Mouse (Mus musculus) kidney, embryonic 14.5 days (tissue): Measurements from ENCODE around the gene Psors1c2. TPM values are rescaled to one million over a fixed set of nuclear protein-coding genes. Genes with fewer than 3 reads are reported as not detected.

ENCODE experiments used
- ATAC-seq: fragments of 200-750 bp; cut with Nextera tagmentation; 2 replicates; pipeline ENCODE4 v1.8.0; 2017; ENCODE audit warnings: moderate number of reproducible peaks, mild to moderate bottlenecking, moderate TSS enrichment, moderate library complexity; ENCODE audit not compliant: low FRiP score, low TSS enrichment
- H3K27ac ChIP-seq: fragments of 300-500 bp; sonication (generic); 2 replicates; pipeline ENCODE4 v1.5.1; 2014; ENCODE audit warnings: low read depth, mild to moderate bottlenecking, low read length, moderate library complexity, mixed read lengths
- H3K27me3 ChIP-seq: fragments of 300-500 bp; sonication (generic); 2 replicates; pipeline ENCODE4 v1.6.1; 2014; ENCODE audit warnings: mild to moderate bottlenecking, low read length; ENCODE audit not compliant: control insufficient read depth, insufficient read depth
- H3K36me3 ChIP-seq: fragments of 300-500 bp; sonication (generic); 2 replicates; pipeline ENCODE4 v1.6.1; 2014; ENCODE audit warnings: low read length, mixed read lengths; ENCODE audit not compliant: control insufficient read depth, insufficient read depth
- H3K4me1 ChIP-seq: fragments of 300-500 bp; sonication (generic); 2 replicates; pipeline ENCODE4 v1.6.1; 2014; ENCODE audit warnings: low read length, mixed read lengths; ENCODE audit not compliant: control insufficient read depth, insufficient read depth
- H3K4me2 ChIP-seq: fragments of 300-500 bp; sonication (generic); replicated peaks from 2 replicates; pipeline ENCODE4 v1.6.1; 2014; ENCODE audit warnings: low read depth, mild to moderate bottlenecking, low read length
- H3K4me3 ChIP-seq: fragments of 300-500 bp; sonication (generic); 2 replicates; pipeline ENCODE4 v1.5.1; 2014; ENCODE audit warnings: mild to moderate bottlenecking, low read length
- H3K9ac ChIP-seq: fragments of 300-500 bp; sonication (generic); 2 replicates; pipeline ENCODE4 v1.6.1; 2014; ENCODE audit warnings: low read depth, mild to moderate bottlenecking, low read length, moderate library complexity
- H3K9me3 ChIP-seq: fragments of 300-500 bp; sonication (generic); 2 replicates; pipeline ENCODE4 v1.6.1; 2016; ENCODE audit warnings: low read length; ENCODE audit not compliant: control insufficient read depth
- WGBS: fragments of 180-500 bp; shearing (Covaris S2); extraction: QIAGEN DNeasy Blood & Tissue Kit; methylation state at CpG from one replicate; pipeline ENCODE4 v1.1.7; 2014; 5-methylcytosine and 5-hydroxymethylcytosine counted together
- polyA plus RNA-seq: library from polyadenylated mRNA; unstranded; fragments of >200 nt; fragmentation: Nextera tagmentation; extraction: Ambion mirVana; gene quantifications from 2 replicates; pipeline ENCODE4 v1.2.1, GENCODE M21; 2014

Gene Psors1c2
- 0.79 and 0.80 TPM in 2 replicates for polyA plus RNA-seq

GRCm38 (mm10) chr17:35532901-35533300, at the start of gene Psors1c2:
Gene Psors1c2 (plus strand): TSS chr17:35533201.
- Histone ChIP-seq H3K9me3 (no peaks in the 10 kb centered on the region), H3K27ac (no peak within 1 kb of the TSS), H3K36me3 (peaks cover 28% of the 10 kb centered on the region; the same call in 1 of the 2 replicates), H3K27me3 (no peaks in the 10 kb centered on the region), H3K4me3 (no peak within 1 kb of the TSS), H3K9ac (no peak within 1 kb of the TSS; the same call in 1 of the 2 replicates), H3K4me1 (0 out of 2 replicates have a peak, but pooled peaks cover 2% of the 10 kb centered on the region), H3K4me2 (no peak within 1 kb of the TSS)
- 28% methylated on average over 7 of the region's 7 CpGs for WGBS
- no peak for ATAC-seq

- 2% methylated on average over 9 of the region's 9 CpGs for WGBS
- Histone ChIP-seq H3K4me2 (no peak overlapping the region), H3K4me3 (no peak overlapping the region), H3K27ac (no peak overlapping the region), H3K9me3 (no peaks in the 10 kb centered on the region), H3K36me3 (no peaks in the 10 kb centered on the region), H3K9ac (no peak overlapping the region), H3K27me3 (no peaks in the 10 kb centered on the region), H3K4me1 (no peaks in the 10 kb centered on the region)
- peak; percentile 12; the same call in 1 of the 2 replicates for ATAC-seq
These were observed 48.9 kb upstream of the Psors1c2 start for GRCm38 (mm10) chr17:35484066-35484465.

- Histone ChIP-seq H3K4me2 (no peak overlapping the region), H3K4me1 (no peaks in the 10 kb centered on the region), H3K4me3 (no peak overlapping the region), H3K9me3 (no peaks in the 10 kb centered on the region), H3K9ac (no peak overlapping the region), H3K27ac (no peak overlapping the region), H3K36me3 (no peaks in the 10 kb centered on the region), H3K27me3 (no peaks in the 10 kb centered on the region)
- no peak for ATAC-seq
- 43% methylated on average over 4 of the region's 4 CpGs for WGBS
These were observed 47.3 kb upstream of the Psors1c2 start for GRCm38 (mm10) chr17:35485702-35486101.

GRCm38 (mm10) chr17:35486726-35487125, 46.3 kb upstream of the Psors1c2 start:
- no peaks in the 10 kb centered on the region for H3K4me1 ChIP-seq

GRCm38 (mm10) chr17:35488041-35488440, 45.0 kb upstream of the Psors1c2 start:
- WGBS, result 95% methylated on average over 2 of the region's 2 CpGs

More at GRCm38 (mm10) chr17:35486726-35487125, 46.3 kb upstream of the Psors1c2 start:
- no peaks in the 10 kb centered on the region for H3K9me3 ChIP-seq
- WGBS, result 54% methylated on average over 10 of the region's 10 CpGs
- no peak for ATAC-seq
- H3K4me2 ChIP-seq, result no peak overlapping the region
- no peak overlapping the region for H3K27ac ChIP-seq
- H3K36me3 ChIP-seq, result no peaks in the 10 kb centered on the region
- no peaks in the 10 kb centered on the region for H3K27me3 ChIP-seq
- H3K9ac ChIP-seq, result no peak overlapping the region
- no peak overlapping the region for H3K4me3 ChIP-seq

GRCm38 (mm10) chr17:35490320-35490719, 42.7 kb upstream of the Psors1c2 start:
- Histone ChIP-seq H3K27me3 (no peaks in the 10 kb centered on the region), H3K9me3 (no peaks in the 10 kb centered on the region), H3K4me3 (no peak overlapping the region), H3K4me1 (no peaks in the 10 kb centered on the region), H3K27ac (no peak overlapping the region), H3K9ac (no peak overlapping the region), H3K36me3 (no peaks in the 10 kb centered on the region), H3K4me2 (no peak overlapping the region)
- 62% methylated on average over 5 of the region's 5 CpGs for WGBS
- ATAC-seq, result no peak

More at GRCm38 (mm10) chr17:35488041-35488440, 45.0 kb upstream of the Psors1c2 start:
- ATAC-seq, result no peak
- Histone ChIP-seq H3K27me3 (no peaks in the 10 kb centered on the region), H3K9me3 (no peaks in the 10 kb centered on the region), H3K36me3 (no peaks in the 10 kb centered on the region), H3K4me3 (no peak overlapping the region), H3K4me2 (no peak overlapping the region), H3K4me1 (no peaks in the 10 kb centered on the region), H3K27ac (no peak overlapping the region), H3K9ac (no peak overlapping the region)

GRCm38 (mm10) chr17:35497124-35497523, 35.9 kb upstream of the Psors1c2 start:
- Histone ChIP-seq H3K27ac (no peak overlapping the region), H3K4me1 (no peaks in the 10 kb centered on the region), H3K27me3 (no peaks in the 10 kb centered on the region), H3K9me3 (no peaks in the 10 kb centered on the region), H3K36me3 (no peaks in the 10 kb centered on the region), H3K4me2 (no peak overlapping the region), H3K9ac (no peak overlapping the region), H3K4me3 (no peak overlapping the region)
- no peak for ATAC-seq
- 98% methylated on average over 7 of the region's 7 CpGs for WGBS

GRCm38 (mm10) chr17:35502226-35502625, 30.8 kb upstream of the Psors1c2 start:
- 2% methylated on average over 6 of the region's 6 CpGs for WGBS
- H3K4me3 ChIP-seq, result no peak overlapping the region
- H3K4me1 ChIP-seq, result no peaks in the 10 kb centered on the region
- no peak overlapping the region for H3K9ac ChIP-seq
- peaks cover 19% of the 10 kb centered on the region for H3K27me3 ChIP-seq
- H3K4me2 ChIP-seq, result no peak overlapping the region
- no peaks in the 10 kb centered on the region for H3K36me3 ChIP-seq
- ATAC-seq, result no peak
- no peak overlapping the region for H3K27ac ChIP-seq
- H3K9me3 ChIP-seq, result no peaks in the 10 kb centered on the region

GRCm38 (mm10) chr17:35502762-35503161, 30.2 kb upstream of the Psors1c2 start:
- Histone ChIP-seq H3K36me3 (no peaks in the 10 kb centered on the region), H3K4me3 (no peak overlapping the region), H3K4me1 (no peaks in the 10 kb centered on the region), H3K9me3 (no peaks in the 10 kb centered on the region), H3K27me3 (peaks cover 23% of the 10 kb centered on the region), H3K9ac (no peak overlapping the region), H3K4me2 (no peak overlapping the region), H3K27ac (no peak overlapping the region)
- ATAC-seq, result no peak
- WGBS, result 60% methylated on average over 5 of the region's 5 CpGs
